In the genomic region with DNA sequence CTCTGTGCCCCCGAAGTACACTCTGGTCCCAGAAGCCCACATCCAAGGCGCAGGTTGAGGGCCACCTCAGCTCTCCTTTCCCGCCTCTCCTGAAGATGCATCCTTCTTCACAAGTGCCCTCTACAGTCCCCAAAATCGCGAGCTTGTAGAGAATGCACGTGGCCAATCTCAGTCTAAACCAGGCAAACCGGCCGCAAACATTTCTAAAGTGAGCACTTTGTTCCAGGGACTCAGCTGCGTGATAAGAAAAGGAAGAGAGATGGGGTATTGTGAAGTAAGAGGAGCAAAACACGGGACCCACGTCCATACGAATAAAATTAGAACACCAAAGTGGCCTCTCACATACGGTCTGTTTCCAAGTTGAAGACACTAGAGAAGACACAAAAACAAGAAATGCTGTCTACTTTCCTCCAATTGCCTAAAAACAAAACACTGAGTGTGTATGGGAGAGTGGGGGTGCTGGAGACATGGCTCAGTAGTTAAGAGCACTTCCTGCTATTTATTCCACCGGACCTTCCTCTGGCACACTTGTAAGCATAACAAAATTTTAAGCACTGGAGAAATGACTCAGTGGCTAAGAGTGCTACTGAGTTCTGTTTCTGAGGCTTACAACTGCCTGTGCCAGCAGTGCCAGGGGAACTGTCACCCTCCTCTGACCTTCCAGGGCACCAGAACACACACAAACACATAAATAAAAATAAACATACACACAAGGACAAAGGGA, we compare ENCODE assay signal across 8 mouse cellular contexts. TPM values are rescaled to one million over a fixed set of nuclear protein-coding genes. Genes with fewer than 3 reads are reported as not detected.
DNase-seq lines count a peak whose midpoint lies in the region; ATAC-seq and TF ChIP-seq lines count a peak whose summit lies in the region.

No protein-coding gene starts in this region.

- DNase-seq in liver, adult 2 months (ENCODE audit: extremely low read depth, low read depth, low spot score): no peak
- DNase-seq in liver: no peak
- no peak for DNase-seq in cerebellum, postnatal 14 days
- no peak for DNase-seq in natural killer cell, adult 2 months (ENCODE audit: low spot score in 2 of 2)
- DNase-seq in kidney, adult 8-10 months: no peak

- H3K4me3 ChIP-seq in liver, adult 2 months (ENCODE audit: insufficient read depth, low read depth, low read length): peak overlapping the region; percentile 72
- H3K4me3 ChIP-seq in embryonic facial prominence, embryonic 13.5 days: peak overlapping the region; percentile 94
- peak overlapping the region; percentile 91 for H3K4me3 ChIP-seq in limb, embryonic 13.5 days
- H3K4me3 ChIP-seq in neural tube, embryonic 15.5 days (replicated peaks): peak overlapping the region; percentile 98

- no peaks in the 10 kb centered on the region; the same call in 1 of the 2 replicates for H3K36me3 ChIP-seq in liver, adult 2 months (ENCODE audit: control insufficient read depth, insufficient read depth, low read length)
- H3K36me3 ChIP-seq in embryonic facial prominence, embryonic 13.5 days: peaks cover 16% of the 10 kb centered on the region
- peaks cover 13% of the 10 kb centered on the region for H3K36me3 ChIP-seq in limb, embryonic 13.5 days
- peaks cover 7% of the 10 kb centered on the region; the same call in 1 of the 2 replicates for H3K36me3 ChIP-seq in neural tube, embryonic 15.5 days

- no peak for TF ChIP-seq POLR2A in liver, adult 2 months (IDR thresholded peaks at IDR 0.05; ENCODE audit: extremely low read depth, insufficient read depth, low read length)

- H3K79me2 ChIP-seq in liver, adult 2 months (ENCODE audit: control insufficient read depth, insufficient read depth, low read length): peaks cover 8% of the 10 kb centered on the region; the same call in 1 of the 2 replicates

- H3K9me3 ChIP-seq in embryonic facial prominence, embryonic 13.5 days: no peaks in the 10 kb centered on the region
- no peaks in the 10 kb centered on the region for H3K9me3 ChIP-seq in limb, embryonic 13.5 days
- no peaks in the 10 kb centered on the region for H3K9me3 ChIP-seq in neural tube, embryonic 15.5 days (replicated peaks)

- no peak for TF ChIP-seq CTCF in liver, adult 2 months (IDR thresholded peaks at IDR 0.05; ENCODE audit: low read depth, low read length)

- peak overlapping the region; percentile 61 for H3K9ac ChIP-seq in liver, adult 2 months (ENCODE audit: low read depth, low read length)
- peak overlapping the region; percentile 91 for H3K9ac ChIP-seq in embryonic facial prominence, embryonic 13.5 days
- peak overlapping the region; percentile 84 for H3K9ac ChIP-seq in limb, embryonic 13.5 days
- peak overlapping the region; percentile 99 for H3K9ac ChIP-seq in neural tube, embryonic 15.5 days (replicated peaks)

- 6% methylated on average over 14 of the region's 14 CpGs for WGBS in liver, adult 2 months
- WGBS in embryonic facial prominence, embryonic 13.5 days: 4% methylated on average over 14 of the region's 14 CpGs
- WGBS in limb, embryonic 13.5 days: 7% methylated on average over 14 of the region's 14 CpGs
- WGBS in neural tube, embryonic 15.5 days: 5% methylated on average over 14 of the region's 14 CpGs

- H3K27me3 ChIP-seq in liver, adult 2 months (ENCODE audit: control insufficient read depth, insufficient read depth, low read length): no peaks in the 10 kb centered on the region
- peaks cover 4% of the 10 kb centered on the region; the same call in 1 of the 2 replicates for H3K27me3 ChIP-seq in embryonic facial prominence, embryonic 13.5 days
- peaks cover 5% of the 10 kb centered on the region; the same call in 1 of the 2 replicates for H3K27me3 ChIP-seq in limb, embryonic 13.5 days
- H3K27me3 ChIP-seq in neural tube, embryonic 15.5 days (replicated peaks): no peaks in the 10 kb centered on the region

- peak overlapping the region; percentile 69 for H3K4me2 ChIP-seq in embryonic facial prominence, embryonic 13.5 days
- H3K4me2 ChIP-seq in limb, embryonic 13.5 days (replicated peaks): peak overlapping the region; percentile 90
- H3K4me2 ChIP-seq in neural tube, embryonic 15.5 days: peak overlapping the region; percentile 82

- ATAC-seq in embryonic facial prominence, embryonic 13.5 days (ENCODE audit: insufficient number of reproducible peaks, insufficient read depth, low FRiP score, low TSS enrichment, low read depth): no peak
- peak; percentile 16; the same call in 1 of the 2 replicates for ATAC-seq in limb, embryonic 13.5 days (ENCODE audit: low FRiP score, low read depth)
- ATAC-seq in neural tube, embryonic 15.5 days (ENCODE audit: low FRiP score): peak; percentile 46; the same call in 1 of the 2 replicates

- H3K27ac ChIP-seq in liver, adult 2 months (replicated peaks; ENCODE audit: insufficient read depth, low read depth, low read length): peak overlapping the region; percentile 72
- H3K27ac ChIP-seq in embryonic facial prominence, embryonic 13.5 days: peak overlapping the region; percentile 89
- H3K27ac ChIP-seq in limb, embryonic 13.5 days: peak overlapping the region; percentile 87; the same call in 1 of the 2 replicates
- peak overlapping the region; percentile 96 for H3K27ac ChIP-seq in neural tube, embryonic 15.5 days (replicated peaks)

- peaks cover 9% of the 10 kb centered on the region for H3K4me1 ChIP-seq in liver, adult 2 months (ENCODE audit: control insufficient read depth, insufficient read depth, low read length)
- H3K4me1 ChIP-seq in embryonic facial prominence, embryonic 13.5 days: peaks cover 27% of the 10 kb centered on the region
- H3K4me1 ChIP-seq in limb, embryonic 13.5 days: peaks cover 20% of the 10 kb centered on the region
- peaks cover 42% of the 10 kb centered on the region for H3K4me1 ChIP-seq in neural tube, embryonic 15.5 days

RNA-seq across cellular contexts. Expression of a gene that starts 0.5 kb away (rescaled TPM):
- 96.5 and 102 TPM in 2 replicates for total RNA-seq in liver, adult 2 months (2014; rRNA removed)
- 60.4 and 74.6 TPM in 2 replicates for polyA plus RNA-seq in liver, adult 2 months (2012; rRNA removed)
- 80.4 and 89.2 TPM in 2 replicates for polyA plus RNA-seq in embryonic facial prominence, embryonic 13.5 days (2015; fragmentation: Nextera tagmentation; extraction: Ambion mirVana)
- 85.9 and 86.3 TPM in 2 replicates for polyA plus RNA-seq in limb, embryonic 13.5 days (2015; fragmentation: Nextera tagmentation; extraction: Ambion mirVana)
- 79.8 and 89.6 TPM in 2 replicates for polyA plus RNA-seq in neural tube, embryonic 15.5 days (2015; fragmentation: Nextera tagmentation; extraction: Ambion mirVana)

RNA-seq across cellular contexts. Expression of a gene that starts 6.6 kb away (rescaled TPM):
- 10.9 and 13.6 TPM in 2 replicates for total RNA-seq in liver, adult 2 months (2014; rRNA removed)
- polyA plus RNA-seq in liver, adult 2 months (2012; rRNA removed): 2.7 and 4.0 TPM in 2 replicates
- polyA plus RNA-seq in embryonic facial prominence, embryonic 13.5 days (2015; fragmentation: Nextera tagmentation; extraction: Ambion mirVana): 279 and 301 TPM in 2 replicates
- 286 and 293 TPM in 2 replicates for polyA plus RNA-seq in limb, embryonic 13.5 days (2015; fragmentation: Nextera tagmentation; extraction: Ambion mirVana)
- polyA plus RNA-seq in neural tube, embryonic 15.5 days (2015; fragmentation: Nextera tagmentation; extraction: Ambion mirVana): 275 and 303 TPM in 2 replicates

RNA-seq across cellular contexts. Expression of a gene that starts 26.3 kb away (rescaled TPM):
- total RNA-seq in liver, adult 2 months (2014; rRNA removed): 12.6 and 18.5 TPM in 2 replicates
- polyA plus RNA-seq in liver, adult 2 months (2012; rRNA removed): 25.9 and 37.9 TPM in 2 replicates
- 768 and 781 TPM in 2 replicates for polyA plus RNA-seq in embryonic facial prominence, embryonic 13.5 days (2015; fragmentation: Nextera tagmentation; extraction: Ambion mirVana)
- polyA plus RNA-seq in limb, embryonic 13.5 days (2015; fragmentation: Nextera tagmentation; extraction: Ambion mirVana): 660 and 699 TPM in 2 replicates
- polyA plus RNA-seq in neural tube, embryonic 15.5 days (2015; fragmentation: Nextera tagmentation; extraction: Ambion mirVana): 344 and 348 TPM in 2 replicates

RNA-seq across cellular contexts. Expression of a gene that starts 29.0 kb away (rescaled TPM):
- total RNA-seq in liver, adult 2 months (2014; rRNA removed): 0.83 TPM in 1 of 2 replicates, not detected in the other
- polyA plus RNA-seq in liver, adult 2 months (2012; rRNA removed): 1.5 and 4.0 TPM in 2 replicates
- polyA plus RNA-seq in embryonic facial prominence, embryonic 13.5 days (2015; fragmentation: Nextera tagmentation; extraction: Ambion mirVana): not detected in 2 replicates
- 1.3 TPM in 1 of 2 replicates, not detected in the other for polyA plus RNA-seq in limb, embryonic 13.5 days (2015; fragmentation: Nextera tagmentation; extraction: Ambion mirVana)
- polyA plus RNA-seq in neural tube, embryonic 15.5 days (2015; fragmentation: Nextera tagmentation; extraction: Ambion mirVana): not detected in 2 replicates

RNA-seq across cellular contexts. Expression of a gene that starts 32.0 kb away (rescaled TPM):
- 77.9 and 83.2 TPM in 2 replicates for total RNA-seq in liver, adult 2 months (2014; rRNA removed)
- 40.1 and 41.8 TPM in 2 replicates for polyA plus RNA-seq in liver, adult 2 months (2012; rRNA removed)
- 125 TPM in 2 replicates for polyA plus RNA-seq in embryonic facial prominence, embryonic 13.5 days (2015; fragmentation: Nextera tagmentation; extraction: Ambion mirVana)
- 133 and 136 TPM in 2 replicates for polyA plus RNA-seq in limb, embryonic 13.5 days (2015; fragmentation: Nextera tagmentation; extraction: Ambion mirVana)
- 112 and 116 TPM in 2 replicates for polyA plus RNA-seq in neural tube, embryonic 15.5 days (2015; fragmentation: Nextera tagmentation; extraction: Ambion mirVana)

Comparison
In these comparisons a context has a peak if more than half of its experiments do, and no peak if none do; other contexts are left out.
1. RNA of a gene that starts 6.6 kb away (polyA plus RNA-seq): 275 to 303 TPM in neural tube, embryonic 15.5 days, 286 to 293 TPM in limb, embryonic 13.5 days and 279 to 301 TPM in embryonic facial prominence, embryonic 13.5 days; 2.7 to 4.0 TPM in liver, adult 2 months; every median in the first group is over 10 times any median in the second.
2. Peak in every context shown above with its lines, with median percentiles within 50 percentile points of each other: H3K27ac ChIP-seq, H3K4me3 ChIP-seq, H3K9ac ChIP-seq and H3K4me2 ChIP-seq.